Mouse (Mus musculus): ENCODE measurements around the gene Ank. TPM values are rescaled to one million over a fixed set of nuclear protein-coding genes. Genes with fewer than 3 reads are reported as not detected.
"Not testable (repeated sequence)": the region's sequence is repeated elsewhere in the genome, so short reads cannot be mapped to it uniquely, and the experiment has no call there.

The Ank gene
- polyA plus RNA-seq, 1 experiment from 2014 or later, result 10.8 TPM

GRCm38 (mm10) chr15:27441951-27442350 lies 24.5 kb upstream of the Ank start:
- no peak overlapping the region for H3K4me3 ChIP-seq (replicated peaks)
- H3K9ac ChIP-seq, result no peak overlapping the region
- H3K27me3 ChIP-seq, result no peaks in the 10 kb centered on the region
- 42% methylated on average over 5 of the region's 5 CpGs for WGBS (ENCODE audit: insufficient replicate concordance)
- no peaks in the 10 kb centered on the region for H3K9me3 ChIP-seq (replicated peaks)
- H3K27ac ChIP-seq (replicated peaks), result no peak overlapping the region
- no peaks in the 10 kb centered on the region for H3K36me3 ChIP-seq (replicated peaks)
- ATAC-seq (ENCODE audit: insufficient read depth), result no peak
- H3K4me2 ChIP-seq, result no peak overlapping the region
- H3K4me1 ChIP-seq (replicated peaks), result no peaks in the 10 kb centered on the region

- Histone ChIP-seq H3K27me3 (no peaks in the 10 kb centered on the region), H3K27ac (replicated peaks) (no peak overlapping the region), H3K4me3 (replicated peaks) (no peak overlapping the region), H3K4me2 (no peak overlapping the region), H3K9me3 (replicated peaks) (no peaks in the 10 kb centered on the region), H3K36me3 (replicated peaks) (no peaks in the 10 kb centered on the region), H3K9ac (no peak overlapping the region), H3K4me1 (replicated peaks) (no peaks in the 10 kb centered on the region)
- 57% methylated on average over 9 of the region's 9 CpGs for WGBS (ENCODE audit: insufficient replicate concordance)
- peak; percentile 81 for ATAC-seq (ENCODE audit: insufficient read depth)
These were observed 21.6 kb upstream of the Ank start for GRCm38 (mm10) chr15:27444772-27445347.

- Histone ChIP-seq H3K4me2 (no peak overlapping the region), H3K9ac (no peak overlapping the region), H3K4me3 (replicated peaks) (no peak overlapping the region), H3K9me3 (replicated peaks) (no peaks in the 10 kb centered on the region), H3K27ac (replicated peaks) (no peak overlapping the region), H3K36me3 (replicated peaks) (no peaks in the 10 kb centered on the region), H3K4me1 (replicated peaks) (peaks cover 12% of the 10 kb centered on the region; the same call in 1 of the 2 replicates), H3K27me3 (no peaks in the 10 kb centered on the region)
- no peak for ATAC-seq (ENCODE audit: insufficient read depth)
- 66% methylated on average over 5 of the region's 5 CpGs for WGBS (ENCODE audit: insufficient replicate concordance)
These were observed 15.8 kb upstream of the Ank start for GRCm38 (mm10) chr15:27450689-27451088.

- H3K4me1 ChIP-seq (replicated peaks), result peaks cover 12% of the 10 kb centered on the region; the same call in 1 of the 2 replicates
- WGBS (ENCODE audit: insufficient replicate concordance), result 27% methylated on average over 3 of the region's 3 CpGs
- no peak overlapping the region for H3K4me2 ChIP-seq
- H3K36me3 ChIP-seq (replicated peaks), result no peaks in the 10 kb centered on the region
- H3K27me3 ChIP-seq, result no peaks in the 10 kb centered on the region
- no peak overlapping the region for H3K4me3 ChIP-seq (replicated peaks)
- no peak overlapping the region for H3K27ac ChIP-seq (replicated peaks)
- no peaks in the 10 kb centered on the region for H3K9me3 ChIP-seq (replicated peaks)
- no peak overlapping the region for H3K9ac ChIP-seq
- ATAC-seq (ENCODE audit: insufficient read depth), result peak; percentile 81
These were observed 14.7 kb upstream of the Ank start for GRCm38 (mm10) chr15:27451760-27452159.

- Histone ChIP-seq H3K36me3 (replicated peaks) (no peaks in the 10 kb centered on the region), H3K4me3 (replicated peaks) (no peak overlapping the region), H3K9ac (no peak overlapping the region), H3K4me2 (no peak overlapping the region), H3K27me3 (no peaks in the 10 kb centered on the region), H3K27ac (replicated peaks) (no peak overlapping the region), H3K4me1 (replicated peaks) (peaks cover 12% of the 10 kb centered on the region; the same call in 1 of the 2 replicates), H3K9me3 (replicated peaks) (no peaks in the 10 kb centered on the region)
- WGBS (ENCODE audit: insufficient replicate concordance), result 48% methylated on average over 9 of the region's 9 CpGs
- no peak for ATAC-seq (ENCODE audit: insufficient read depth)
These were observed 14.0 kb upstream of the Ank start for GRCm38 (mm10) chr15:27452496-27452895.

GRCm38 (mm10) chr15:27457001-27457400 lies 9.5 kb upstream of the Ank start:
- 72% methylated on average over 2 of the region's 2 CpGs for WGBS (ENCODE audit: insufficient replicate concordance)
- Histone ChIP-seq H3K4me2 (no peak overlapping the region), H3K27me3 (no peaks in the 10 kb centered on the region), H3K4me1 (replicated peaks) (peaks cover 8% of the 10 kb centered on the region; the same call in 1 of the 2 replicates), H3K9ac (no peak overlapping the region), H3K4me3 (replicated peaks) (no peak overlapping the region), H3K27ac (replicated peaks) (no peak overlapping the region), H3K9me3 (replicated peaks) (no peaks in the 10 kb centered on the region), H3K36me3 (replicated peaks) (no peaks in the 10 kb centered on the region)
- no peak for ATAC-seq (ENCODE audit: insufficient read depth)

GRCm38 (mm10) chr15:27459781-27460180 lies 6.7 kb upstream of the Ank start:
- H3K9me3 ChIP-seq (replicated peaks); H3K4me2 ChIP-seq; H3K4me1 ChIP-seq (replicated peaks); H3K4me3 ChIP-seq (replicated peaks); H3K27me3 ChIP-seq; H3K27ac ChIP-seq (replicated peaks); H3K36me3 ChIP-seq (replicated peaks); ATAC-seq (ENCODE audit: insufficient read depth); H3K9ac ChIP-seq: not testable (repeated sequence)
- WGBS (ENCODE audit: insufficient replicate concordance), result 40% methylated on average over 14 of the region's 14 CpGs

GRCm38 (mm10) chr15:27461336-27462245 lies 4.9 kb upstream of the Ank start:
- 69% methylated on average over 12 of the region's 12 CpGs for WGBS (ENCODE audit: insufficient replicate concordance)
- H3K4me1 ChIP-seq (replicated peaks), result peaks cover 10% of the 10 kb centered on the region
- no peak overlapping the region for H3K9ac ChIP-seq
- no peaks in the 10 kb centered on the region for H3K27me3 ChIP-seq
- no peak overlapping the region for H3K4me3 ChIP-seq (replicated peaks)
- no peak overlapping the region for H3K4me2 ChIP-seq
- ATAC-seq (ENCODE audit: insufficient read depth), result no peak
- H3K9me3 ChIP-seq (replicated peaks), result no peaks in the 10 kb centered on the region
- H3K36me3 ChIP-seq (replicated peaks), result no peaks in the 10 kb centered on the region
- H3K27ac ChIP-seq (replicated peaks), result no peak overlapping the region

GRCm38 (mm10) chr15:27463876-27464275 lies 2.6 kb upstream of the Ank start:
- H3K4me2 ChIP-seq, result no peak overlapping the region

GRCm38 (mm10) chr15:27465391-27466005 lies 979 bp upstream of the Ank start:
- Histone ChIP-seq H3K36me3 (replicated peaks) (no peaks in the 10 kb centered on the region), H3K4me3 (replicated peaks) (peak overlapping the region; percentile 93), H3K4me1 (replicated peaks) (peaks cover 45% of the 10 kb centered on the region), H3K4me2 (peak overlapping the region; percentile 94), H3K9me3 (replicated peaks) (no peaks in the 10 kb centered on the region), H3K27ac (replicated peaks) (peak overlapping the region; percentile 94), H3K9ac (peak overlapping the region; percentile 93), H3K27me3 (peaks cover 5% of the 10 kb centered on the region; the same call in 1 of the 2 replicates)
- WGBS (ENCODE audit: insufficient replicate concordance), result 32% methylated on average over 8 of the region's 8 CpGs
- ATAC-seq (ENCODE audit: insufficient read depth), result no peak

More at GRCm38 (mm10) chr15:27463876-27464275, 2.6 kb upstream of the Ank start:
- 83% methylated on average over 13 of the region's 13 CpGs for WGBS (ENCODE audit: insufficient replicate concordance)
- Histone ChIP-seq H3K9ac (no peak overlapping the region), H3K36me3 (replicated peaks) (no peaks in the 10 kb centered on the region), H3K27ac (replicated peaks) (no peak overlapping the region), H3K4me1 (replicated peaks) (peaks cover 29% of the 10 kb centered on the region), H3K27me3 (peaks cover 5% of the 10 kb centered on the region; the same call in 1 of the 2 replicates), H3K4me3 (replicated peaks) (no peak overlapping the region), H3K9me3 (replicated peaks) (no peaks in the 10 kb centered on the region)
- ATAC-seq (ENCODE audit: insufficient read depth), result no peak

- Histone ChIP-seq H3K36me3 (replicated peaks) (peaks cover 2% of the 10 kb centered on the region; the same call in 1 of the 2 replicates), H3K9ac (peak overlapping the region; percentile 93), H3K4me2 (peak overlapping the region; percentile 94), H3K9me3 (replicated peaks) (no peaks in the 10 kb centered on the region), H3K4me1 (replicated peaks) (peaks cover 53% of the 10 kb centered on the region), H3K4me3 (replicated peaks) (peak overlapping the region; percentile 93), H3K27ac (replicated peaks) (peak overlapping the region; percentile 94), H3K27me3 (peaks cover 5% of the 10 kb centered on the region; the same call in 1 of the 2 replicates)
- WGBS (ENCODE audit: insufficient replicate concordance), result under 1% methylated on average over 25 of the region's 25 CpGs
- ATAC-seq (ENCODE audit: insufficient read depth), result peak; percentile 19
These were observed 609 bp downstream of the Ank start for GRCm38 (mm10) chr15:27467081-27467491.
